Mouse (Mus musculus) small intestine, adult 2 months (tissue): ENCODE data around the gene Aldh6a1. TPM values are rescaled to one million over a fixed set of nuclear protein-coding genes. Genes with fewer than 3 reads are reported as not detected.
A peak's percentile ranks its signal among the peaks of the same experiment; 100 is the strongest.

Source experiments
- H3K27ac ChIP-seq: fragments of 200-500 bp; 2 replicates; pipeline ENCODE4 v1.5.1; 2012; ENCODE audit warnings: low read depth, low read length, control low read depth, inconsistent platforms; ENCODE audit not compliant: insufficient read depth
- H3K27me3 ChIP-seq: fragments of 200-500 bp; 2 replicates; pipeline ENCODE4 v1.6.1; 2012; ENCODE audit warnings: mild to moderate bottlenecking, moderate library complexity, low read length, inconsistent platforms; ENCODE audit not compliant: control insufficient read depth, insufficient read depth
- H3K36me3 ChIP-seq: fragments of 200-500 bp; 2 replicates; pipeline ENCODE4 v1.6.1; 2012; ENCODE audit warnings: mild to moderate bottlenecking, low read length, control low read depth, inconsistent platforms; ENCODE audit not compliant: control insufficient read depth, insufficient read depth
- H3K4me1 ChIP-seq: fragments of 200-500 bp; 2 replicates; pipeline ENCODE4 v1.6.1; 2012; ENCODE audit warnings: low read length, inconsistent platforms, mixed read lengths; ENCODE audit not compliant: control insufficient read depth, insufficient read depth, insufficient read length
- H3K4me3 ChIP-seq: fragments of 200-500 bp; 2 replicates; pipeline ENCODE4 v1.5.1; 2012; ENCODE audit warnings: low read depth, mild to moderate bottlenecking, control low read depth, inconsistent platforms, low read length, moderate library complexity
- CTCF ChIP-seq: fragments of 200-500 bp; IDR thresholded peaks from 2 replicates; pipeline ENCODE4 v1.5.1; 2012; ENCODE audit warnings: low read depth, mild to moderate bottlenecking, control low read depth, inconsistent platforms, low read length, moderate library complexity, mixed read lengths; ENCODE audit not compliant: insufficient replicate concordance, insufficient read length; ENCODE audit errors: extremely low read depth
- POLR2A ChIP-seq: fragments of 200-500 bp; IDR thresholded peaks from 2 replicates; pipeline ENCODE4 v1.6.1; 2012; ENCODE audit warnings: low read depth, mild to moderate bottlenecking, control low read depth, inconsistent platforms, low read length, moderate library complexity
- WGBS: fragments of 180-500 bp; shearing (Covaris S2); methylation state at CpG from one replicate; pipeline ENCODE4 v1.1.7; 2018; 5-methylcytosine and 5-hydroxymethylcytosine counted together
- polyA plus RNA-seq: library from polyadenylated mRNA; depleted of rRNA; stranded (reverse); fragments of >200 nt; gene quantifications from 2 replicates; pipeline ENCODE4 v1.2.3, GENCODE M21; 2012

The Aldh6a1 gene
- polyA plus RNA-seq, 1 experiment: 1.5 TPM

DNA sequence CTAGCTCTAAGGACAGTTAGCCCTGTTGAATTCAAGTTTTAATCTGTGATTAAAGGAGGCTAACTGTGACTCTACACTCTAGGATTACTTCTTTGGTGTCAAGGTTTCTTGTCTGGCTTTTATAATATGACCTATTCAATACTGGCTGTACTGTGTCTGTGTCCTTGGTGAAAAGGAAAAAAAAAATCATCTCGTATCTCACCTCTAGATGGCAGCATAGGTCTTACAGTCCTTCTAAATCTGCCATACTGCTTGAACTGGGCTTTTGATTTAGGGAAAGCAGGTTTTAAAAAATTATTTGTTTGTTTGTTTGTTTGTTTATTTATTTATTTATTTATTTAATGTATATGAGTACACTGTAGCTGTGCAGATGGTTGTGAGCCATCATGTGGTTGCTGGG lies 17.9 kb upstream of the Aldh6a1 start:
- no peaks in the 10 kb centered on the region for H3K27me3 ChIP-seq
- H3K4me3 ChIP-seq: no peak overlapping the region
- peaks cover 21% of the 10 kb centered on the region for H3K36me3 ChIP-seq
- H3K4me1 ChIP-seq: no peaks in the 10 kb centered on the region
- no peak for TF ChIP-seq POLR2A
- no peak for TF ChIP-seq CTCF
- no peak overlapping the region for H3K27ac ChIP-seq
- 2% methylated on average over 1 of the region's 1 CpGs for WGBS

DNA sequence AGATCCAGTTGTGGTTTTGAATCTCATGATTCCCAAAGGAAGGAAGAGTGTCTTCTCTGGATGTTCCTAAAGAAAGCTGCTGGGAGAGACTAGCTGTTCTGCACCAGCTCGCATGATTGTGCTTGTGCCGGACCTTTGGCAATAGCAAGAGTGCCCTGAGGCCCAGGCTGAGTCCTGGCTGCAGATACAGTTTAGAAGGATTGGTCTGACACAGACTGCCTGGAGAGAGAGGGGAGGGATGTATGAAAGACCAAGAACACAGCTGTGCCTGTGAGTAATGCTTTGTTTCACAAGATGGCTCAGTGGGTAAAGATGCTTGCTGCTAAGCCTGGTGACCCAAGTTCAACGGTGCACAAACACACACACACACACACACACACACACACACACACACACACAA lies 12.1 kb upstream of the Aldh6a1 start:
- Histone ChIP-seq H3K27ac (no peak overlapping the region), H3K4me1 (no peaks in the 10 kb centered on the region), H3K36me3 (peaks cover 42% of the 10 kb centered on the region), H3K4me3 (no peak overlapping the region), H3K27me3 (no peaks in the 10 kb centered on the region)
- TF ChIP-seq POLR2A: no peak
- TF ChIP-seq CTCF: no peak
- 92% methylated on average over 3 of the region's 3 CpGs for WGBS

DNA sequence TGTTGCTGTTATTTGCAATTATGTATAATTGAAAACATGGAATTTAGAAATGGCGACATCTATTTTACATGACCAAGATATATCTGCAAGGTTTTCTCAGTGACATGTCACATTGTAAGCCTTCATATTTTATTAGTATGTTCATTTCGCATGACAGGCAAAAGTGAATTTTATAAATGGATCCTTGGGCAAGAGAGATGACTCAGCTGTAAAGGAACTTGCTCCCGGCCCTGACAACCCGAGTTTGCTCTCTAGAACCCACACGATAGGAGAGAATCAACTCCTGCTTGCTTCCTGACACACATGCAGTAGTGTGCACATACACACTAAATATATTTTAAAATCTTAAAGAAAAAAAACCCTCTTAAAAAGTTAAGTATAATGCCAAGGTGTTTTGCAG lies 10.6 kb upstream of the Aldh6a1 start:
- TF ChIP-seq POLR2A (no peak), CTCF (no peak)
- Histone ChIP-seq H3K4me3 (no peak overlapping the region), H3K27me3 (no peaks in the 10 kb centered on the region), H3K36me3 (peaks cover 45% of the 10 kb centered on the region), H3K27ac (no peak overlapping the region), H3K4me1 (no peaks in the 10 kb centered on the region)
- 91% methylated on average over 5 of the region's 5 CpGs for WGBS

DNA sequence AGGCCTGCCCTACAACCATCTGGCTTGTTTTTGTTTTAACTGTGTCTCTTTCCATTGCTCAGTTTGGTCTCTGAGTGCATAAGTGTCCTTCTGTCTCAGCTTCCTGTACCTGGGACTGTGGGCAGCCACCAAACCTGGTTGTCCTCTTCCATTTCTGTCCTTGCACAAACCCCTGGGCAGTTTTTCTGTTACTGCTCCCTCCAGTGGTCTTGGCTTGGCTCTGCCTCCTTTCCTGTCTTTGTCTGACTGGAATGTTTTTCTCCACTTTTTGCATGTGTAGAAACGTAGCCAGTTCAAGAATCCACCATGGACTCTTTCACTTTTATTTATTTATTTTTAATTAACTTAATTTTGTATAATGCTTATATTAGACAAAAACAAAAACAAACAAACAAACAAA lies 9.0 kb upstream of the Aldh6a1 start:
- TF ChIP-seq CTCF (peak; percentile 17; the same call in 1 of the 2 replicates), POLR2A (no peak)
- H3K36me3 ChIP-seq: peaks cover 43% of the 10 kb centered on the region
- H3K4me3 ChIP-seq: no peak overlapping the region
- H3K27ac ChIP-seq: no peak overlapping the region
- H3K4me1 ChIP-seq: no peaks in the 10 kb centered on the region
- 87% methylated on average over 1 of the region's 1 CpGs for WGBS
- no peaks in the 10 kb centered on the region for H3K27me3 ChIP-seq

DNA sequence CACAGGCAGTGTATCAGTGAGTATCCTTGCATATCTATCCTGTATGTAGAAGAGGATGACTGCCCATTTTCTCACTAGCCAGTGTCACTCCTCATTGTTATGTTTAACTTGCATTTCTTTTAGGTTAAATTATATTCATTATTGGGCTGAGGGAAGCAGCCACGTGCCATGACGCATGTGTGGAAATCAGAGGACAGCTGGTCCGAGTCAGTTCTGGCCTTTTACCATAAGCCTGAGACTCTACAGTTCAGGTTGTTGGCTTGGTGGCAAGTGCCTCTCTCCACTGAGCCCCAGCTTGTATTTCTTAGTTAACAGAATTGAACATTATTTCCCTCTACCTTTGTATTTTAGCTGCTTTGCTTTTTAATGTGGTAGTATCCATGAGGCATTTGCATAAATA lies 6.1 kb upstream of the Aldh6a1 start:
- no peak overlapping the region for H3K27ac ChIP-seq
- H3K36me3 ChIP-seq: peaks cover 29% of the 10 kb centered on the region
- no peak for TF ChIP-seq CTCF
- TF ChIP-seq POLR2A: no peak
- WGBS: 97% methylated on average over 3 of the region's 3 CpGs
- H3K4me3 ChIP-seq: no peak overlapping the region
- H3K4me1 ChIP-seq: no peaks in the 10 kb centered on the region
- H3K27me3 ChIP-seq: no peaks in the 10 kb centered on the region

DNA sequence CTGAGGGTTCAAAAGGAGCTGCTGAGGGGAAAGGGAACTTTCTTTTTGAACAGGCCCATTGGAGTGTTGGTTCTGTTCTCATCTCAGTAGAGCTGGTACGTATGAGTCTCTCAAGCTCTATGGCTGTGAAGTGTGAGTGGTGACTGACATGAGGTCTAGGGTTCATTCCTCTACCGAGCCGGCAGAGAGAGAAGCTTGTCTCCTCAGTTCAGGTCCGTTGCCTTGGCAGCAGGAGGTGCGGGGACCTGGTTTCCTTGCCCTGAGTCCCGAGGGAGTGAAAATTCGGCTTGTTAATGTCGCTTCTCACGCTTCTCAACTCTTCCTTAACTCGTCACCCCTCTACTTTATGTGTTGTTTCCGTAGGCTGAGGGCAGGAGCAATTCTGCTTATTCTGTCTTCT lies 997 bp upstream of the Aldh6a1 start:
- Histone ChIP-seq H3K36me3 (no peaks in the 10 kb centered on the region; the same call in 1 of the 2 replicates), H3K27ac (peak overlapping the region; percentile 24), H3K4me3 (peak overlapping the region; percentile 72), H3K27me3 (no peaks in the 10 kb centered on the region), H3K4me1 (no peaks in the 10 kb centered on the region)
- under 1% methylated on average over 11 of the region's 11 CpGs for WGBS
- TF ChIP-seq POLR2A (no peak), CTCF (no peak)

DNA sequence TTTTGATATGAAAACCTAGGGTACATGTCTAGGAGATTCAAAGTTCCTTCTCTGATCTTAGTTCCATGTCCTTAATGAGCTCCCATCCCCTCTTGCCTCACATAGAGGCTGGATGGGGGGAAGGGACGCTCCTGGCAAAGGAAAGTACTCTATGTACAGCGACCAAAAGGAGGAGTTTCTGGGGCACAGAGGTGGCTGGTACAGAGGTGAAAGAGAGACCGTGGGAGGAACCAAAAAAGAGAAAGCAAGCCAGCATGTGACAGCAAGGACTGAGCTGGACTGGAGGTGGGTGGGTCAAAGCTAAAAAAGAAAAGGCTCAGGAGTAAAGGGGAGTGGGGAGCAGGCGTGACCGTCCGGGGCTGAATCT lies 470 bp downstream of the Aldh6a1 start:
- peak overlapping the region; percentile 81 for H3K4me3 ChIP-seq
- under 1% methylated on average over 6 of the region's 6 CpGs for WGBS
- peak overlapping the region; percentile 36 for H3K27ac ChIP-seq
- no peaks in the 10 kb centered on the region for H3K4me1 ChIP-seq
- TF ChIP-seq CTCF: no peak
- no peak for TF ChIP-seq POLR2A
- no peaks in the 10 kb centered on the region for H3K36me3 ChIP-seq
- H3K27me3 ChIP-seq: no peaks in the 10 kb centered on the region

DNA sequence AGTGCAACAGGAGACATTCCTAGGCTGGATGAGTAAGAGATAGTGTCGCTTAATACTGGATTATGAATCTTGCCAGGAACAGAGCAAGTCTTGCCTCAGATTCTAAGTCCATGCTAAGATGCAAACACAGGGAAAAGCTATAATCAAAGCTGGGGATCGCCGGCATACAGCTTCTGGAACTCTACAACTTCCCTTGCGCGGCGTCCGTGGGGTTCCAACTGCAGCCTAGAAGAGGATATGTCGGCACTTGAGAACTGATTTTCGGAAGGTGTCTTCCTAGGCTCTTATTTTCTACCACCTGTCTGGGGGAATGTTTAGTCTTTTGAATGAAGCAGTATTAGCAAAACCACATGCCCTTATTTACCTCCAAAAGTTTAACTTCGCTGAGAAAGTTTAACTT lies 917 bp downstream of the Aldh6a1 start:
- TF ChIP-seq CTCF (no peak), POLR2A (no peak)
- Histone ChIP-seq H3K4me1 (no peaks in the 10 kb centered on the region), H3K36me3 (no peaks in the 10 kb centered on the region), H3K27me3 (no peaks in the 10 kb centered on the region), H3K27ac (no peak overlapping the region), H3K4me3 (no peak overlapping the region)
- 44% methylated on average over 10 of the region's 10 CpGs for WGBS
